Mouse (Mus musculus) heart, postnatal 25 days (tissue): ENCODE measurements around the gene Brsk2. TPM values are rescaled to one million over a fixed set of nuclear protein-coding genes. Genes with fewer than 3 reads are reported as not detected.
"Not testable (repeated sequence)": the region's sequence is repeated elsewhere in the genome, so short reads cannot be mapped to it uniquely, and the experiment has no call there.

ENCODE experiments used
- DNase-seq: peaks from one replicate; pipeline ENCODE4 v3.0.0; 2022; ENCODE audit warnings: low spot score
- intact Hi-C: fragments of 180-260 bp; cut with DNase I; formaldehyde crosslinking; loops from one replicate; pipeline ENCODE4 v1.15.1; 2025
- total RNA-seq, 2 experiments: library from RNA; stranded (reverse); gene quantifications; 2 replicates each; pipeline ENCODE4 v1.2.3; 2021

The Brsk2 gene
- total RNA-seq = under 1 TPM in 1 of 2 experiments, not detected in 1; 0.22 TPM

- intact Hi-C loops = no loop called here
- peak; percentile 91 for DNase-seq
Measured at GRCm38 (mm10) chr7:141948906-141949798, at the start of gene Brsk2. Gene Brsk2 (plus strand): TSS chr7:141949751.

GRCm38 (mm10) chr7:141901825-141902224 is 47.7 kb upstream of the Brsk2 start:
- intact Hi-C loops = no loop called here
- no peak for DNase-seq

- intact Hi-C loops = no loop called here
- DNase-seq = peak; percentile 98
Measured at GRCm38 (mm10) chr7:141902269-141902729, 47.3 kb upstream of the Brsk2 start.

- intact Hi-C loops = no loop called here
- no peak for DNase-seq
Measured at GRCm38 (mm10) chr7:141902791-141903190, 46.8 kb upstream of the Brsk2 start.

GRCm38 (mm10) chr7:141908591-141908990 is 41.0 kb upstream of the Brsk2 start:
- no peak for DNase-seq
- intact Hi-C loops = no loop called here

- intact Hi-C loops = no loop called here
- DNase-seq = no peak
Measured at GRCm38 (mm10) chr7:141911305-141911704, 38.2 kb upstream of the Brsk2 start.

GRCm38 (mm10) chr7:141918407-141918806 is 31.1 kb upstream of the Brsk2 start, which contains the start of gene Tollip:
Gene Tollip (minus strand): TSS chr7:141918507.
- DNase-seq = no peak
- intact Hi-C loops = no loop called here

GRCm38 (mm10) chr7:141924121-141924520 is 25.4 kb upstream of the Brsk2 start:
- not testable (repeated sequence) for DNase-seq
- intact Hi-C loops = loop anchor here (2.0 kb wide), 1 partner anchor 53 kb away; no protein-coding TSS in a partner anchor

- DNase-seq = peak; percentile 12
- intact Hi-C loops = loop anchor here (1.0 to 2.0 kb wide), 2 partner anchors 54 to 168 kb away; no protein-coding TSS in a partner anchor
Measured at GRCm38 (mm10) chr7:141924917-141925316, 24.6 kb upstream of the Brsk2 start.

- intact Hi-C loops = no loop called here
- DNase-seq = no peak
Measured at GRCm38 (mm10) chr7:141928642-141929041, 20.9 kb upstream of the Brsk2 start.

- intact Hi-C loops = no loop called here
- no peak for DNase-seq
Measured at GRCm38 (mm10) chr7:141934128-141934898, 15.2 kb upstream of the Brsk2 start.

- intact Hi-C loops = no loop called here
- DNase-seq = no peak
Measured at GRCm38 (mm10) chr7:141934951-141935350, 14.6 kb upstream of the Brsk2 start.

GRCm38 (mm10) chr7:141943444-141943843 is 6.1 kb upstream of the Brsk2 start:
- no peak for DNase-seq
- intact Hi-C loops = no loop called here

GRCm38 (mm10) chr7:141945927-141946326 is 3.6 kb upstream of the Brsk2 start:
- intact Hi-C loops = no loop called here
- no peak for DNase-seq

GRCm38 (mm10) chr7:141947512-141947911 is 2.0 kb upstream of the Brsk2 start:
- DNase-seq = no peak
- intact Hi-C loops = no loop called here

- intact Hi-C loops = no loop called here
- no peak for DNase-seq
Measured at GRCm38 (mm10) chr7:141948045-141948444, 1.5 kb upstream of the Brsk2 start.

GRCm38 (mm10) chr7:141949799-141950103 is 200 bp downstream of the Brsk2 start:
- no peak for DNase-seq
- intact Hi-C loops = no loop called here

- no peak for DNase-seq
- intact Hi-C loops = no loop called here
Measured at GRCm38 (mm10) chr7:141950104-141951013, 808 bp downstream of the Brsk2 start.

- intact Hi-C loops = no loop called here
Measured at GRCm38 (mm10) chr7:141951821-141952220, 2.3 kb downstream of the Brsk2 start.

GRCm38 (mm10) chr7:141952920-141953319 is 3.4 kb downstream of the Brsk2 start:
- intact Hi-C loops = no loop called here

More at GRCm38 (mm10) chr7:141951821-141952220, 2.3 kb downstream of the Brsk2 start:
- no peak for DNase-seq

More at GRCm38 (mm10) chr7:141952920-141953319, 3.4 kb downstream of the Brsk2 start:
- no peak for DNase-seq
